Mouse (Mus musculus): ENCODE results near the gene Ap5m1. TPM values are rescaled to one million over a fixed set of nuclear protein-coding genes. Genes with fewer than 3 reads are reported as not detected.

Ap5m1 gene
- total RNA-seq, 1 experiment = 11.2 TPM

DNA sequence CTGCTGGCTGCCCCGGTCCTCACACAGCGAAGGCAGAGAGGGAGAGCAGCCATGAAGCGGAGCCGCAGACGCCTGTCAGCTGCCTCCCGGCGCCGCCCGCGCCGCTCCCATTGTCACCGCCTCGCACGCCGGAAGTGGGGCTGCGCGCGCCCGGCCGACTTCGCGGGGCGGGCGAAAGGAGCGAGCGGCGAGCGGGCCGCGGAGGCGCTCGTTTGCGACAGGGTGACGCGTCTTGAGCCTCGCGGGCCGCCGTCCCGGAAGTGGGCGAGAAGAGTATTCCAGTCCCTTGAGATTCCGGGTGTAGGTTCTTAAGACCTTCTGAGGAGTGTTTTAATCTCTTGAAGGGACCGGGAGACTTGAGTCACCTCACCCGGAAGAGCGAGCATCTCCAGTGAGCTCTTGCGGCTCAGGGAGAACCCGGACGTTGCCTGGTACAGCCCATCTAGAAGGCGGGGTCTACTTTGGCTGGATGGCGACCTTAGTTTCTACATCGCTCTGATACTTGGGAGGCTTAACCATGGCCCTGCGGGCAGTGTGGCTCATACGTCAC, 452 bp downstream of the Ap5m1 start, which contains the start of gene Exoc5:
TSS of gene Exoc5 (minus strand) at position 380 of the 550 bp plus-strand sequence.
- H3K4me1 ChIP-seq (ENCODE audit: control insufficient read depth in 2 of 2, insufficient read depth in 2 of 2, low read length in 2 of 2, poor library complexity in 1 of 2) = peaks cover 0 to 8% of the 10 kb centered on the region in 2 experiments; a peak in 2 of 4 replicates
- peak within 1 kb of the TSS; percentile 90 for H3K27ac ChIP-seq (ENCODE audit: insufficient read depth, low read depth, low read length, poor library complexity, severe bottlenecking)
- DNase-seq (ENCODE audit: low read depth, low spot score) = peak; percentile 81
- no peaks in the 10 kb centered on the region for H3K9me3 ChIP-seq (ENCODE audit: control insufficient read depth, insufficient read depth, low read depth, low read length)
- no peaks in the 10 kb centered on the region for H3K36me3 ChIP-seq (ENCODE audit: control insufficient read depth, insufficient read depth, low read length, poor library complexity, severe bottlenecking)
- in situ Hi-C loops (cut with MboI; ENCODE audit: low sequenced_read_pairs in 2 of 2, unreplicated experiment in 2 of 2) = no loop called here
- H3K4me3 ChIP-seq (ENCODE audit: insufficient read depth in 1 of 2, low read depth in 1 of 2, low read length in 2 of 2, poor library complexity in 1 of 2, severe bottlenecking in 1 of 2) = peak within 1 kb of the TSS; percentile 95 to 97
- TF ChIP-seq MAFK (IDR thresholded peaks at IDR 0.05; ENCODE audit: insufficient read depth, low read depth, low read length) (no peak), HCFC1 (IDR thresholded peaks at IDR 0.05; ENCODE audit: borderline replicate concordance, insufficient read depth, low read length) (peak; percentile 69; the same call in 1 of the 2 replicates)
- peak within 1 kb of the TSS; percentile 97 for H3K9ac ChIP-seq (ENCODE audit: insufficient read depth, low read depth, low read length, poor library complexity, severe bottlenecking)

DNA sequence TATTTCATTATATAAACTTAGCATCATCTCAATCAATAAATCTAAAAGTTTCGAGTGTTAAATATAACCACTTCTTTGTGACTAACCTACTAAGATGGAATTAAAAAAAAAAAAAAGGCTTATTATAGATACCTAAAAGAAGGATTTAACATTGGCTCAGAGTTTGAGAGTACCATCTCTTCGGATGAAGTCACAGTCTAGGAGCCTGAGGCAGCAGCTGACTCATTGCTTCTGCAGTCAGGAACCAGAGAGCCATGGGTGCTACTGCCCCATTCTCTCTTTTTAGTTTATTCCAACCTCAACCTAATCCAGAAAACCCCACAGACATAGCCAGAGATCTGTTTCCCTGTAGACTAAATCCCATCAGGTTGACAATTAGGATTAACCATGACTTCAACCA, 6.9 kb downstream of the Ap5m1 start:
- no peak for TF ChIP-seq HCFC1 (IDR thresholded peaks at IDR 0.05; ENCODE audit: borderline replicate concordance, insufficient read depth, low read length)
- TF ChIP-seq MAFK (IDR thresholded peaks at IDR 0.05; ENCODE audit: insufficient read depth, low read depth, low read length) = no peak
- TF ChIP-seq ZNF384 (IDR thresholded peaks at IDR 0.05; ENCODE audit: low read depth, low read length) = no peak
- TF ChIP-seq CHD2 (IDR thresholded peaks at IDR 0.05; ENCODE audit: low read depth, low read length) = no peak
- no peak for TF ChIP-seq ZC3H11A (IDR thresholded peaks at IDR 0.05; ENCODE audit: borderline replicate concordance, low read depth, low read length)
- in situ Hi-C loops (cut with MboI; ENCODE audit: low sequenced_read_pairs in 2 of 2, unreplicated experiment in 2 of 2) = no loop called here
- Histone ChIP-seq H3K36me3 (ENCODE audit: control insufficient read depth, insufficient read depth, low read length, poor library complexity, severe bottlenecking) (no peaks in the 10 kb centered on the region), H3K4me1 (ENCODE audit: control insufficient read depth in 2 of 2, insufficient read depth in 2 of 2, low read length in 2 of 2, poor library complexity in 1 of 2) (no peaks in the 10 kb centered on the region), H3K9ac (ENCODE audit: insufficient read depth, low read depth, low read length, poor library complexity, severe bottlenecking) (no peak overlapping the region), H3K27ac (ENCODE audit: insufficient read depth, low read depth, low read length, poor library complexity, severe bottlenecking) (no peak overlapping the region), H3K9me3 (ENCODE audit: control insufficient read depth, insufficient read depth, low read depth, low read length) (no peaks in the 10 kb centered on the region), H3K4me3 (ENCODE audit: insufficient read depth in 1 of 2, low read depth in 1 of 2, low read length in 2 of 2, poor library complexity in 1 of 2, severe bottlenecking in 1 of 2) (no peak overlapping the region)
- no peak for DNase-seq (ENCODE audit: low read depth, low spot score)

DNA sequence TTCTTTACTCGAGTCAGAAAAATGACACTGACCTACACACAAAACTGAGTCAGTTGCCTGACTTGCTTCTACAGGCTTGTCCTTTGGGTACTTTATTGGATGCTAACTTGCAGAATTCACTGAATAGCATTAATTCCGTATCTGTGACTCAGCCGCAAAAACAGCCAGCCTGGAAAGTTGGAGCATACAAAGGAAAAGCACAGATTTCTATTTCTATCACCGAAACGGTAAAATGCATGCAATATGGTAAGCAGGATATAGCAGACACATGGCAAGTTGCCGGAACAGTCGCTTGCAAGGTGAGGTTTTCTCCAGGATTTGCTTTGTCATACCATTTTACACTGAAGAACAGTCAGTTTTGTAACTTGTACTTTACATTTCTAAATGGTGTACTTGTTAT, 8.0 kb downstream of the Ap5m1 start:
- in situ Hi-C loops (cut with MboI; ENCODE audit: low sequenced_read_pairs in 2 of 2, unreplicated experiment in 2 of 2) = no loop called here
- Histone ChIP-seq H3K27ac (ENCODE audit: insufficient read depth, low read depth, low read length, poor library complexity, severe bottlenecking) (no peak overlapping the region), H3K4me1 (ENCODE audit: control insufficient read depth in 2 of 2, insufficient read depth in 2 of 2, low read length in 2 of 2, poor library complexity in 1 of 2) (no peaks in the 10 kb centered on the region), H3K9ac (ENCODE audit: insufficient read depth, low read depth, low read length, poor library complexity, severe bottlenecking) (no peak overlapping the region), H3K4me3 (ENCODE audit: insufficient read depth in 1 of 2, low read depth in 1 of 2, low read length in 2 of 2, poor library complexity in 1 of 2, severe bottlenecking in 1 of 2) (no peak overlapping the region), H3K9me3 (ENCODE audit: control insufficient read depth, insufficient read depth, low read depth, low read length) (no peaks in the 10 kb centered on the region), H3K36me3 (ENCODE audit: control insufficient read depth, insufficient read depth, low read length, poor library complexity, severe bottlenecking) (no peaks in the 10 kb centered on the region; the same call in 1 of the 2 replicates)
- no peak for DNase-seq (ENCODE audit: low read depth, low spot score)
- no peak for TF ChIP-seq CHD2 (IDR thresholded peaks at IDR 0.05; ENCODE audit: low read depth, low read length)
- TF ChIP-seq ZC3H11A (IDR thresholded peaks at IDR 0.05; ENCODE audit: borderline replicate concordance, low read depth, low read length) = no peak
- TF ChIP-seq HCFC1 (IDR thresholded peaks at IDR 0.05; ENCODE audit: borderline replicate concordance, insufficient read depth, low read length) = no peak
- TF ChIP-seq ZNF384 (IDR thresholded peaks at IDR 0.05; ENCODE audit: low read depth, low read length) = no peak
- no peak for TF ChIP-seq MAFK (IDR thresholded peaks at IDR 0.05; ENCODE audit: insufficient read depth, low read depth, low read length)

GRCm38 (mm10) chr14:49074361-49074760, 8.5 kb downstream of the Ap5m1 start:
- no peak overlapping the region for H3K4me3 ChIP-seq (ENCODE audit: insufficient read depth in 1 of 2, low read depth in 1 of 2, low read length in 2 of 2, poor library complexity in 1 of 2, severe bottlenecking in 1 of 2)
- no peaks in the 10 kb centered on the region for H3K9me3 ChIP-seq (ENCODE audit: control insufficient read depth, insufficient read depth, low read depth, low read length)
- no peak for TF ChIP-seq HCFC1 (IDR thresholded peaks at IDR 0.05; ENCODE audit: borderline replicate concordance, insufficient read depth, low read length)
- TF ChIP-seq MAFK (IDR thresholded peaks at IDR 0.05; ENCODE audit: insufficient read depth, low read depth, low read length) = no peak
- TF ChIP-seq ZC3H11A (IDR thresholded peaks at IDR 0.05; ENCODE audit: borderline replicate concordance, low read depth, low read length) = no peak
- no peak for TF ChIP-seq CHD2 (IDR thresholded peaks at IDR 0.05; ENCODE audit: low read depth, low read length)
- TF ChIP-seq ZNF384 (IDR thresholded peaks at IDR 0.05; ENCODE audit: low read depth, low read length) = no peak
- H3K9ac ChIP-seq (ENCODE audit: insufficient read depth, low read depth, low read length, poor library complexity, severe bottlenecking) = no peak overlapping the region
- no peak for DNase-seq (ENCODE audit: low read depth, low spot score)
- no peaks in the 10 kb centered on the region; the same call in 1 of the 2 replicates for H3K36me3 ChIP-seq (ENCODE audit: control insufficient read depth, insufficient read depth, low read length, poor library complexity, severe bottlenecking)
- H3K4me1 ChIP-seq (ENCODE audit: control insufficient read depth in 2 of 2, insufficient read depth in 2 of 2, low read length in 2 of 2, poor library complexity in 1 of 2) = no peaks in the 10 kb centered on the region
- H3K27ac ChIP-seq (ENCODE audit: insufficient read depth, low read depth, low read length, poor library complexity, severe bottlenecking) = no peak overlapping the region
- in situ Hi-C loops (cut with MboI; ENCODE audit: low sequenced_read_pairs in 2 of 2, unreplicated experiment in 2 of 2) = no loop called here

DNA sequence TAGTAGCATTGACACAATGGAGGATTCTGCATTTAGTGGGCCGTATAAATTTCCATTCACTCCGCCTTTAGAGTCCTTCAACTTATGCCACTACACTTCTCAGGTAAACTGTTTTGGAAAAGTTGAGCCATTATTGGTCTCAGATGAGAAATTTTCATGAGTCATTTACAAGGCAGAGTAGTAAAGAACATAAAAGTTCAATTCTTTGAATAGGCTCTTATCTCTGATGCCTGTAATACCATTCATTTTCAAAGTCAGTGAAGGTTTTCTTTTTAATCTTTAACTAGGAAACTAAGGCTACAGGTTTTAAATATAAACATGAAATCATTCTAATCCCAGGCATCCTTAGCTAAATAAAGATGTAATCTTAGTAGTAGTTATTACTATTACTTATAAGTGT, 12.9 kb downstream of the Ap5m1 start:
- no peaks in the 10 kb centered on the region for H3K4me1 ChIP-seq (ENCODE audit: control insufficient read depth in 2 of 2, insufficient read depth in 2 of 2, low read length in 2 of 2, poor library complexity in 1 of 2)
- in situ Hi-C loops (cut with MboI; ENCODE audit: low sequenced_read_pairs in 2 of 2, unreplicated experiment in 2 of 2) = no loop called here
- no peak for DNase-seq (ENCODE audit: low read depth, low spot score)
- no peak overlapping the region for H3K4me3 ChIP-seq (ENCODE audit: insufficient read depth in 1 of 2, low read depth in 1 of 2, low read length in 2 of 2, poor library complexity in 1 of 2, severe bottlenecking in 1 of 2)
- no peaks in the 10 kb centered on the region for H3K9me3 ChIP-seq (ENCODE audit: control insufficient read depth, insufficient read depth, low read depth, low read length)
- H3K36me3 ChIP-seq (ENCODE audit: control insufficient read depth, insufficient read depth, low read length, poor library complexity, severe bottlenecking) = no peaks in the 10 kb centered on the region; the same call in 1 of the 2 replicates
- no peak overlapping the region for H3K27ac ChIP-seq (ENCODE audit: insufficient read depth, low read depth, low read length, poor library complexity, severe bottlenecking)
- no peak overlapping the region for H3K9ac ChIP-seq (ENCODE audit: insufficient read depth, low read depth, low read length, poor library complexity, severe bottlenecking)
- TF ChIP-seq HCFC1 (IDR thresholded peaks at IDR 0.05; ENCODE audit: borderline replicate concordance, insufficient read depth, low read length) = no peak

All from ES-E14 (cell line).